Mouse (Mus musculus): ENCODE results near the gene Chka. TPM values are rescaled to one million over a fixed set of nuclear protein-coding genes. Genes with fewer than 3 reads are reported as not detected.

Gene Chka
- total RNA-seq (2021) = 100 to 1,000 TPM; 112 to 133 TPM
- long read RNA-seq, experiment 1, transcript Chka-201 (12 exons, 2,319 nt) = major isoform, 100 of 186 reads
- long read RNA-seq, experiment 1, transcript Chka-202 (11 exons, 2,549 nt) = minor isoform, 55 of 186 reads
- long read RNA-seq, experiment 1, partial matches to known transcripts = 8 of 186 reads
- long read RNA-seq, experiment 1, other reads (novel, unspliced or antisense) = 18 of 186 reads
- long read RNA-seq, experiment 2, transcript Chka-202 (11 exons, 2,549 nt) = minor isoform, 5 of 14 reads
- long read RNA-seq, experiment 2, transcript Chka-201 (12 exons, 2,319 nt) = major isoform, 8 of 14 reads
- long read RNA-seq, experiment 2, partial matches to known transcripts = 0 of 14 reads
- long read RNA-seq, experiment 2, other reads (novel, unspliced or antisense) = 1 of 14 reads

- DNase-seq = peak; percentile 98 to 99
Observed at GRCm38 (mm10) chr19:3851502-3851962, at the start of gene Chka. Gene Chka (plus strand): TSS chr19:3851773.

GRCm38 (mm10) chr19:3805526-3805925 lies 46.0 kb upstream of the Chka start:
- no peak for DNase-seq

- no peak for DNase-seq
Observed at GRCm38 (mm10) chr19:3810536-3811233, 40.9 kb upstream of the Chka start.

GRCm38 (mm10) chr19:3814461-3814860 lies 37.1 kb upstream of the Chka start:
- DNase-seq = peak; percentile 48 to 49

GRCm38 (mm10) chr19:3815824-3816223 lies 35.7 kb upstream of the Chka start:
- DNase-seq = no peak

- DNase-seq = peak in 1 of 2 experiments; percentile 24
Observed at GRCm38 (mm10) chr19:3819080-3819479, 32.5 kb upstream of the Chka start.

- no peak for DNase-seq
Observed at GRCm38 (mm10) chr19:3819899-3820444, 31.6 kb upstream of the Chka start.

GRCm38 (mm10) chr19:3825044-3825443 lies 26.5 kb upstream of the Chka start:
- DNase-seq = no peak

- DNase-seq = no peak
Observed at GRCm38 (mm10) chr19:3829863-3830262, 21.7 kb upstream of the Chka start.

GRCm38 (mm10) chr19:3831716-3832115 lies 19.9 kb upstream of the Chka start:
- DNase-seq = no peak

- DNase-seq = peak; percentile 61 to 69
Observed at GRCm38 (mm10) chr19:3832851-3833353, 18.7 kb upstream of the Chka start.

GRCm38 (mm10) chr19:3834301-3834700 lies 17.3 kb upstream of the Chka start:
- DNase-seq = no peak

GRCm38 (mm10) chr19:3836791-3837190 lies 14.8 kb upstream of the Chka start:
- DNase-seq = no peak

- no peak for DNase-seq
Observed at GRCm38 (mm10) chr19:3838931-3839330, 12.6 kb upstream of the Chka start.

- no peak for DNase-seq
Observed at GRCm38 (mm10) chr19:3839686-3840085, 11.9 kb upstream of the Chka start.

GRCm38 (mm10) chr19:3840214-3840651 lies 11.3 kb upstream of the Chka start:
- no peak for DNase-seq

GRCm38 (mm10) chr19:3840685-3841084 lies 10.9 kb upstream of the Chka start:
- DNase-seq = no peak

- DNase-seq = no peak
Observed at GRCm38 (mm10) chr19:3842359-3843148, 9.0 kb upstream of the Chka start.

GRCm38 (mm10) chr19:3843629-3844028 lies 7.9 kb upstream of the Chka start:
- no peak for DNase-seq

- DNase-seq = no peak
Observed at GRCm38 (mm10) chr19:3844836-3845235, 6.7 kb upstream of the Chka start.

GRCm38 (mm10) chr19:3845339-3845738 lies 6.2 kb upstream of the Chka start:
- DNase-seq = no peak

Data from adrenal gland, postnatal 36 days (tissue).